Mouse (Mus musculus) limb, embryonic 10.5 days (tissue): ENCODE measurements at regions not wholly inside any gene's neighbourhood (a gene's known extent, or its start where the extent isn't known, plus 50 kb on each side); places are given as distances from the start of the nearest gene placed in this dataset.

Source experiments
- DNase-seq: peaks from one replicate; pipeline ENCODE4 v3.0.0-alpha.2; 2017; ENCODE audit warnings: low spot score
- H3K27ac ChIP-seq: fragments of 300-500 bp; sonication (generic); 2 replicates; pipeline ENCODE4 v1.5.1; 2016; ENCODE audit warnings: mild to moderate bottlenecking
- H3K27me3 ChIP-seq: fragments of 300-500 bp; sonication (generic); 2 replicates; pipeline ENCODE4 v1.6.1; 2016; ENCODE audit warnings: low read depth, mild to moderate bottlenecking; ENCODE audit not compliant: poor library complexity, severe bottlenecking
- H3K36me3 ChIP-seq: fragments of 300-500 bp; sonication (generic); 2 replicates; pipeline ENCODE4 v1.6.1; 2016; ENCODE audit warnings: mild to moderate bottlenecking, moderate library complexity
- H3K4me1 ChIP-seq: fragments of 300-500 bp; sonication (generic); 2 replicates; pipeline ENCODE4 v1.6.1; 2016
- H3K4me3 ChIP-seq: fragments of 300-500 bp; sonication (generic); 2 replicates; pipeline ENCODE4 v1.5.1; 2016; ENCODE audit warnings: mild to moderate bottlenecking, moderate library complexity
- H3K9me3 ChIP-seq: fragments of 300-500 bp; sonication (generic); replicated peaks from 2 replicates; pipeline ENCODE4 v1.6.1; 2016; ENCODE audit warnings: mild to moderate bottlenecking
- WGBS: fragments of 180-500 bp; shearing (Covaris S2); methylation state at CpG from one replicate; pipeline ENCODE4 v1.1.7; 2016; 5-methylcytosine and 5-hydroxymethylcytosine counted together

- 93% methylated on average over 9 of the region's 9 CpGs for WGBS
These were observed 482.0 kb downstream of the Plekhb2 start for GRCm38 (mm10) chr1:35331602-35332339.

GRCm38 (mm10) chr1:35332340-35332684, 482.5 kb downstream of the Plekhb2 start:
- H3K4me3 ChIP-seq, result no peak overlapping the region
- DNase-seq, result no peak
- H3K9me3 ChIP-seq, result no peaks in the 10 kb centered on the region
- WGBS, result 98% methylated on average over 2 of the region's 2 CpGs
- no peak overlapping the region for H3K27ac ChIP-seq
- H3K36me3 ChIP-seq, result no peaks in the 10 kb centered on the region
- H3K4me1 ChIP-seq, result no peaks in the 10 kb centered on the region
- H3K27me3 ChIP-seq, result no peaks in the 10 kb centered on the region

More at GRCm38 (mm10) chr1:35331602-35332339, 482.0 kb downstream of the Plekhb2 start:
- no peaks in the 10 kb centered on the region for H3K9me3 ChIP-seq
- H3K27me3 ChIP-seq, result no peaks in the 10 kb centered on the region
- H3K4me3 ChIP-seq, result no peak overlapping the region
- no peaks in the 10 kb centered on the region for H3K36me3 ChIP-seq
- no peaks in the 10 kb centered on the region for H3K4me1 ChIP-seq
- H3K27ac ChIP-seq, result no peak overlapping the region
- DNase-seq, result no peak

- H3K4me3 ChIP-seq, result no peak overlapping the region
- 89% methylated on average over 3 of the region's 3 CpGs for WGBS
- DNase-seq, result no peak
- H3K4me1 ChIP-seq, result no peaks in the 10 kb centered on the region
- no peaks in the 10 kb centered on the region for H3K27me3 ChIP-seq
- no peak overlapping the region for H3K27ac ChIP-seq
- no peaks in the 10 kb centered on the region for H3K36me3 ChIP-seq
- H3K9me3 ChIP-seq, result no peaks in the 10 kb centered on the region
These were observed 487.9 kb downstream of the Plekhb2 start for GRCm38 (mm10) chr1:35337647-35338046.

GRCm38 (mm10) chr1:35338184-35338583, 488.4 kb downstream of the Plekhb2 start:
- Histone ChIP-seq H3K36me3 (no peaks in the 10 kb centered on the region), H3K4me3 (no peak overlapping the region), H3K27me3 (no peaks in the 10 kb centered on the region), H3K9me3 (no peaks in the 10 kb centered on the region), H3K4me1 (no peaks in the 10 kb centered on the region), H3K27ac (no peak overlapping the region)
- 87% methylated on average over 3 of the region's 3 CpGs for WGBS
- DNase-seq, result no peak

GRCm38 (mm10) chr1:35344539-35344938, 494.8 kb downstream of the Plekhb2 start:
- 78% methylated on average over 1 of the region's 1 CpGs for WGBS
- Histone ChIP-seq H3K27me3 (no peaks in the 10 kb centered on the region), H3K9me3 (no peaks in the 10 kb centered on the region), H3K4me3 (no peak overlapping the region), H3K4me1 (peaks cover 7% of the 10 kb centered on the region; the same call in 1 of the 2 replicates), H3K36me3 (no peaks in the 10 kb centered on the region), H3K27ac (no peak overlapping the region)
- DNase-seq, result no peak

- Histone ChIP-seq H3K27ac (no peak overlapping the region), H3K9me3 (no peaks in the 10 kb centered on the region), H3K27me3 (no peaks in the 10 kb centered on the region), H3K36me3 (no peaks in the 10 kb centered on the region), H3K4me3 (no peak overlapping the region), H3K4me1 (peaks cover 7% of the 10 kb centered on the region; the same call in 1 of the 2 replicates)
- WGBS, result 66% methylated on average over 4 of the region's 4 CpGs
- no peak for DNase-seq
These were observed 498.5 kb downstream of the Plekhb2 start for GRCm38 (mm10) chr1:35348294-35348693.

GRCm38 (mm10) chr1:35358981-35359380, 509.2 kb downstream of the Plekhb2 start:
- Histone ChIP-seq H3K4me3 (no peak overlapping the region), H3K36me3 (no peaks in the 10 kb centered on the region), H3K27ac (no peak overlapping the region), H3K9me3 (no peaks in the 10 kb centered on the region), H3K27me3 (no peaks in the 10 kb centered on the region), H3K4me1 (no peaks in the 10 kb centered on the region)
- no peak for DNase-seq
- 68% methylated on average over 5 of the region's 5 CpGs for WGBS

GRCm38 (mm10) chr1:35361465-35361864, 511.7 kb downstream of the Plekhb2 start:
- whole genome bisulfite sequencing, result 93% methylated on average over 3 of the region's 3 CpGs
- Histone ChIP-seq H3K9me3 (no peaks in the 10 kb centered on the region), H3K27ac (no peak overlapping the region), H3K4me1 (no peaks in the 10 kb centered on the region), H3K27me3 (no peaks in the 10 kb centered on the region), H3K4me3 (no peak overlapping the region), H3K36me3 (no peaks in the 10 kb centered on the region)
- no peak for DNase-seq

GRCm38 (mm10) chr1:35362836-35363235, 513.1 kb downstream of the Plekhb2 start:
- Histone ChIP-seq H3K27ac (no peak overlapping the region), H3K4me3 (no peak overlapping the region), H3K27me3 (no peaks in the 10 kb centered on the region), H3K36me3 (no peaks in the 10 kb centered on the region), H3K4me1 (no peaks in the 10 kb centered on the region), H3K9me3 (no peaks in the 10 kb centered on the region)
- DNase-seq, result no peak
- WGBS, result 67% methylated on average over 3 of the region's 3 CpGs

GRCm38 (mm10) chr1:35366559-35366958, 516.8 kb downstream of the Plekhb2 start:
- 67% methylated on average over 2 of the region's 2 CpGs for WGBS
- no peak overlapping the region for H3K27ac ChIP-seq
- no peak overlapping the region for H3K4me3 ChIP-seq
- H3K9me3 ChIP-seq, result no peaks in the 10 kb centered on the region
- H3K36me3 ChIP-seq, result no peaks in the 10 kb centered on the region
- H3K4me1 ChIP-seq, result no peaks in the 10 kb centered on the region
- DNase-seq, result no peak
- no peaks in the 10 kb centered on the region for H3K27me3 ChIP-seq

- Histone ChIP-seq H3K27me3 (no peaks in the 10 kb centered on the region), H3K27ac (no peak overlapping the region), H3K36me3 (no peaks in the 10 kb centered on the region), H3K4me1 (no peaks in the 10 kb centered on the region), H3K9me3 (no peaks in the 10 kb centered on the region), H3K4me3 (no peak overlapping the region)
- no peak for DNase-seq
- WGBS, result 96% methylated on average over 4 of the region's 4 CpGs
These were observed 523.0 kb downstream of the Plekhb2 start for GRCm38 (mm10) chr1:35372751-35373150.

- H3K36me3 ChIP-seq, result no peaks in the 10 kb centered on the region
- WGBS, result 85% methylated on average over 11 of the region's 11 CpGs
These were observed 531.0 kb downstream of the Plekhb2 start for GRCm38 (mm10) chr1:35380633-35381385.

GRCm38 (mm10) chr1:35385430-35385829, 535.7 kb downstream of the Plekhb2 start:
- Histone ChIP-seq H3K27me3 (no peaks in the 10 kb centered on the region), H3K9me3 (no peaks in the 10 kb centered on the region), H3K4me3 (no peak overlapping the region), H3K4me1 (no peaks in the 10 kb centered on the region), H3K36me3 (no peaks in the 10 kb centered on the region), H3K27ac (no peak overlapping the region)
- WGBS, result 43% methylated on average over 9 of the region's 9 CpGs
- DNase-seq, result peak; percentile 86

More at GRCm38 (mm10) chr1:35380633-35381385, 531.0 kb downstream of the Plekhb2 start:
- Histone ChIP-seq H3K4me1 (no peaks in the 10 kb centered on the region), H3K4me3 (no peak overlapping the region), H3K27ac (no peak overlapping the region), H3K9me3 (no peaks in the 10 kb centered on the region), H3K27me3 (no peaks in the 10 kb centered on the region)
- DNase-seq, result no peak
